Mouse (Mus musculus) left cerebral cortex, postnatal 4 days (tissue): Measurements from ENCODE around the gene Smad1. TPM values are rescaled to one million over a fixed set of nuclear protein-coding genes. Genes with fewer than 3 reads are reported as not detected.

Experiments used
- DNase-seq: peaks from one replicate; pipeline ENCODE4 v3.0.0-alpha.2; 2022
- intact Hi-C: fragments of 180-260 bp; cut with DNase I; formaldehyde crosslinking; loops from one replicate; pipeline ENCODE4 v1.15.1; 2025
- total RNA-seq, 2 experiments: library from RNA; stranded (reverse); gene quantifications; 2 replicates each; pipeline ENCODE4 v1.2.3; 2021

Gene Smad1
- total RNA-seq, 2 experiments from 2014 or later, result 56.5 to 60.8 TPM

- DNase-seq, result no peak
- intact Hi-C loops, result no loop called here
Observed at GRCm38 (mm10) chr8:79384276-79385271, 14.7 kb downstream of the Smad1 start.

GRCm38 (mm10) chr8:79382857-79383262, 16.5 kb downstream of the Smad1 start:
- intact Hi-C loops, result no loop called here
- DNase-seq, result no peak

- no peak for DNase-seq
- intact Hi-C loops, result no loop called here
Observed at GRCm38 (mm10) chr8:79381771-79382170, 17.5 kb downstream of the Smad1 start.

- intact Hi-C loops, result no loop called here
- DNase-seq, result no peak
Observed at GRCm38 (mm10) chr8:79380386-79380785, 18.9 kb downstream of the Smad1 start.

GRCm38 (mm10) chr8:79379971-79380370, 19.3 kb downstream of the Smad1 start:
- no peak for DNase-seq
- intact Hi-C loops, result no loop called here

- no peak for DNase-seq
Observed at GRCm38 (mm10) chr8:79376648-79377047, 22.7 kb downstream of the Smad1 start.

GRCm38 (mm10) chr8:79375775-79376123, 23.6 kb downstream of the Smad1 start:
- intact Hi-C loops, result no loop called here
- no peak for DNase-seq

More at GRCm38 (mm10) chr8:79376648-79377047, 22.7 kb downstream of the Smad1 start:
- intact Hi-C loops, result no loop called here

GRCm38 (mm10) chr8:79375074-79375774, 24.1 kb downstream of the Smad1 start:
- DNase-seq, result no peak
- intact Hi-C loops, result no loop called here

GRCm38 (mm10) chr8:79374410-79374809, 24.9 kb downstream of the Smad1 start:
- peak; percentile 52 for DNase-seq
- intact Hi-C loops, result no loop called here

- intact Hi-C loops, result no loop called here
- DNase-seq, result no peak
Observed at GRCm38 (mm10) chr8:79373563-79373962, 25.8 kb downstream of the Smad1 start.

- DNase-seq, result no peak
- intact Hi-C loops, result no loop called here
Observed at GRCm38 (mm10) chr8:79372960-79373359, 26.4 kb downstream of the Smad1 start.

GRCm38 (mm10) chr8:79372521-79372920, 26.8 kb downstream of the Smad1 start:
- intact Hi-C loops, result no loop called here

GRCm38 (mm10) chr8:79372084-79372483, 27.2 kb downstream of the Smad1 start:
- intact Hi-C loops, result no loop called here
- peak; percentile 38 for DNase-seq

More at GRCm38 (mm10) chr8:79372521-79372920, 26.8 kb downstream of the Smad1 start:
- DNase-seq, result no peak

- intact Hi-C loops, result no loop called here
- no peak for DNase-seq
Observed at GRCm38 (mm10) chr8:79370646-79371290, 28.6 kb downstream of the Smad1 start.

GRCm38 (mm10) chr8:79369163-79369562, 30.2 kb downstream of the Smad1 start:
- no peak for DNase-seq
- intact Hi-C loops, result no loop called here

- intact Hi-C loops, result no loop called here
- DNase-seq, result no peak
Observed at GRCm38 (mm10) chr8:79367959-79368358, 31.4 kb downstream of the Smad1 start.

GRCm38 (mm10) chr8:79367350-79367749, 32.0 kb downstream of the Smad1 start:
- no peak for DNase-seq
- intact Hi-C loops, result no loop called here

GRCm38 (mm10) chr8:79366227-79366626, 33.1 kb downstream of the Smad1 start:
- intact Hi-C loops, result no loop called here
- no peak for DNase-seq

- no peak for DNase-seq
- intact Hi-C loops, result no loop called here
Observed at GRCm38 (mm10) chr8:79365707-79366106, 33.6 kb downstream of the Smad1 start.

GRCm38 (mm10) chr8:79364806-79365205, 34.5 kb downstream of the Smad1 start:
- DNase-seq, result no peak
- intact Hi-C loops, result no loop called here

- DNase-seq, result no peak
- intact Hi-C loops, result no loop called here
Observed at GRCm38 (mm10) chr8:79362430-79362829, 36.9 kb downstream of the Smad1 start.
